Mouse (Mus musculus): Measurements from ENCODE around the gene H1foo.

DNA sequence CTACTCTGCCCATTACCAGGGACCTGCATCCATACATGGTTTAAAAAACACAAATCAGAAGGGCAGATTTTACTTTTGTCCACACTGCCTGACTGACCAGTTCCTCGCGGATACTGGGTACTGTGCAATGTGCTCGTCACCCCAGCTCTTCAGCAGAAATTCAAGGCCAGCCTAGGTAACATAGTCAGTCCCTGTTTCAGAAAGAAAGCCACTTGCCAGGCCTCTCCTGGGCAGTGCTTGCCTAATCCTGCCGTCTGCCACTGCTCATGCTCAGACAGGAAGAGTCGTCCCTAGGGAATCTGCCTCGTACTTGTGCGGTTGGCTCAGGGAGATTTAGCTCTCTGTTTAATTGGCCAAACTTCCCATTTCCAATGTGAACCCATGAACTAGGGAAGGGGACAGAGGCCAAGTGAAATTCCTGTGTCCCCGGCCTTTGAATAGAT, 43.2 kb upstream of the H1foo start:
- TF ChIP-seq CTCF (IDR thresholded peaks at IDR 0.05; ENCODE audit: low read depth), result no peak
- peak; percentile 68; the same call in 1 of the 2 replicates for TF ChIP-seq EP300 (IDR thresholded peaks at IDR 0.05; ENCODE audit: low read depth)

Data from heart, postnatal 0 days (tissue).